Mouse (Mus musculus) ES-E14 (cell line): ENCODE results near the gene Zc3h15.

Experiments used
- MAFK ChIP-seq: IDR thresholded peaks from 2 replicates; pipeline ENCODE4 v1.6.1; 2014; ENCODE audit warnings: mild to moderate bottlenecking, low read depth, low read length, inconsistent platforms; ENCODE audit not compliant: insufficient read depth
- ZNF384 ChIP-seq: IDR thresholded peaks from 2 replicates; pipeline ENCODE4 v1.6.1; 2012; ENCODE audit warnings: low read depth, low read length, inconsistent platforms

DNA sequence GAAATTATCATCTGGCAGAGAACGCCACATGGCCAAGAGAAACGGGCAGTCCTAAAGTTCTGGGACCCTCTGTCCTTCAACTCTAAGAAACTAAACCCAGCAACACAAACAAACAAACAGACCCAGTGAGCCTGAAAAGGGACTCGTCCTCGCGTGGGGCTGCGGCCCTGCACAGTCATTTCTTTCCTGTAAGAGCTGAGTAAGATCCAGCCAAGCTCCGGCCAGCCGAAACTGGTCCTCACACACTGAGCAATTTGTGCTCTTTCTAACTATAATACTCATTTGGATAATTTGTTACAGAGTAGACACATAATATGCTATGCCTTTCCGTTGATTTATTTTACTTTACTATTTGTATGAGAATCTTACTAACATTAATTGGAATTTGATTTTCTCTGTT, 17.4 kb upstream of the Zc3h15 start:
- TF ChIP-seq ZNF384 = no peak
- no peak for TF ChIP-seq MAFK
